Mouse (Mus musculus) stomach, postnatal 0 days (tissue): ENCODE results near the gene Vars2.

Experiments
- CTCF ChIP-seq: IDR thresholded peaks from 2 replicates; pipeline ENCODE4 v1.5.1; 2016; ENCODE audit warnings: antibody characterized with exemption, low read depth, mild to moderate bottlenecking, moderate library complexity
- EP300 ChIP-seq: optimal IDR thresholded peaks from 2 replicates; pipeline ENCODE3; 2016; ENCODE audit warnings: antibody characterized with exemption

- no peak for TF ChIP-seq EP300
- no peak for TF ChIP-seq CTCF
Observed at GRCm38 (mm10) chr17:35691811-35692210, 24.4 kb upstream of the Vars2 start.
